Mouse (Mus musculus) ES-E14 (cell line): ENCODE data around the gene Lcn3.

ENCODE experiments used
- CHD2 ChIP-seq: IDR thresholded peaks from 2 replicates; pipeline ENCODE4 v1.6.1; 2014; ENCODE audit warnings: mild to moderate bottlenecking, low read depth, low read length, inconsistent platforms
- HCFC1 ChIP-seq: IDR thresholded peaks from 2 replicates; pipeline ENCODE4 v1.6.1; 2012; ENCODE audit warnings: low read length, inconsistent platforms, borderline replicate concordance; ENCODE audit not compliant: insufficient read depth
- MAFK ChIP-seq: IDR thresholded peaks from 2 replicates; pipeline ENCODE4 v1.6.1; 2014; ENCODE audit warnings: mild to moderate bottlenecking, low read depth, low read length, inconsistent platforms; ENCODE audit not compliant: insufficient read depth
- ZC3H11A ChIP-seq: IDR thresholded peaks from 2 replicates; pipeline ENCODE4 v1.6.1; 2012; ENCODE audit warnings: low read depth, mild to moderate bottlenecking, inconsistent platforms, low read length, borderline replicate concordance
- ZNF384 ChIP-seq: IDR thresholded peaks from 2 replicates; pipeline ENCODE4 v1.6.1; 2012; ENCODE audit warnings: low read depth, low read length, inconsistent platforms

DNA sequence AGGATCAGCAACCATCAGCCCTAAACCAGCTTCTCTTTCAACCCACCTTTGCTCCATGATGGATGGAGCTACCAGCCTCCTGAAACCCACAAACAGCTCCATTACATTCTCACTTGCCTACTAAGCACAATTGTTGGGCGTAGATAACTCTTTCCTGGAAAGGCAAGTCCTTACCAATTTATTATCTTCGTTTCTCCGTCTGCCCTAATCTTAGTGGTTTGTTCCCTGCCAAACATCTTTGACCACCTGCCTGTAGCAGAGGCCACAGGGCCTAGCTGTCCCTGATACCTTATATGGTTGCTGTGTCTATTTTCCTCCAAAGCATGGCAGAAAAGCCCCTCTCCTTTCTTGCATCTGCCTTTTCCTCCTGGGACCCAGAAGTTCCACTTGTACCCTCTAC lies 23.7 kb downstream of the Lcn3 start:
- TF ChIP-seq ZC3H11A (no peak), CHD2 (no peak), HCFC1 (no peak), MAFK (no peak), ZNF384 (no peak)
